Mouse (Mus musculus) stomach, embryonic 14.5 days (tissue): ENCODE results near the gene Atp6v0e2. TPM values are rescaled to one million over a fixed set of nuclear protein-coding genes. Genes with fewer than 3 reads are reported as not detected.

Experiments used
- polyA plus RNA-seq: library from polyadenylated mRNA; unstranded; fragments of >200 nt; fragmentation: Nextera tagmentation; extraction: Ambion mirVana; gene quantifications from 2 replicates; pipeline ENCODE4 v1.2.1, GENCODE M21; 2014

Gene Atp6v0e2
- polyA plus RNA-seq, 1 experiment from 2014 or later = 27.5 TPM

Other genes starting within 250 kb of the Atp6v0e2 start
- gene Krba1, start 142.0 kb upstream of the Atp6v0e2 start, polyA plus RNA-seq = 20.1 and 21.7 TPM in 2 replicates
- gene Zfp467, start 91.8 kb upstream of the Atp6v0e2 start, polyA plus RNA-seq = 27.1 and 30.8 TPM in 2 replicates
- 0.20 and 0.41 TPM in 2 replicates for gene Sspo, start 89.4 kb upstream of the Atp6v0e2 start, polyA plus RNA-seq
- gene Lrrc61, start 17.2 kb downstream of the Atp6v0e2 start, polyA plus RNA-seq = 4.6 and 7.7 TPM in 2 replicates
- 88.6 and 91.1 TPM in 2 replicates for gene Rarres2, start 35.2 kb downstream of the Atp6v0e2 start, polyA plus RNA-seq
- not detected in 2 replicates for gene Gm45021, start 52.0 kb downstream of the Atp6v0e2 start, polyA plus RNA-seq
- gene Repin1, start 56.3 kb downstream of the Atp6v0e2 start, polyA plus RNA-seq = 27.1 and 27.5 TPM in 2 replicates
- not detected in 2 replicates for gene Gm44965, start 56.3 kb downstream of the Atp6v0e2 start, polyA plus RNA-seq
- 6.9 and 7.0 TPM in 2 replicates for gene Zfp775, start 64.4 kb downstream of the Atp6v0e2 start, polyA plus RNA-seq
- gene AI854703, start 89.1 kb downstream of the Atp6v0e2 start, polyA plus RNA-seq = 0.94 and 1.1 TPM in 2 replicates
- gene Gimap8, start 109.6 kb downstream of the Atp6v0e2 start, polyA plus RNA-seq = 0.43 and 0.56 TPM in 2 replicates
- gene Gimap9, start 138.5 kb downstream of the Atp6v0e2 start, polyA plus RNA-seq = 6.7 and 8.6 TPM in 2 replicates
- gene Gimap4, start 146.9 kb downstream of the Atp6v0e2 start, polyA plus RNA-seq = 17.4 and 17.5 TPM in 2 replicates
- gene Gimap6, start 170.6 kb downstream of the Atp6v0e2 start, polyA plus RNA-seq = 20.4 and 21.6 TPM in 2 replicates
- 1.9 and 3.8 TPM in 2 replicates for gene Gm28053, start 181.0 kb downstream of the Atp6v0e2 start, polyA plus RNA-seq
- not detected in 2 replicates for gene Gimap7, start 181.0 kb downstream of the Atp6v0e2 start, polyA plus RNA-seq
- 14.4 and 16.2 TPM in 2 replicates for gene Gimap1, start 201.4 kb downstream of the Atp6v0e2 start, polyA plus RNA-seq
- 5.5 and 8.2 TPM in 2 replicates for gene Gimap5, start 208.6 kb downstream of the Atp6v0e2 start, polyA plus RNA-seq
- gene Gimap3, start 233.2 kb downstream of the Atp6v0e2 start, polyA plus RNA-seq = not detected in 2 replicates